Mouse (Mus musculus) frontal cortex, adult 2 months (tissue): ENCODE measurements at regions not wholly inside any gene's neighbourhood (a gene's known extent, or its start where the extent isn't known, plus 50 kb on each side); places are given as distances from the start of the nearest gene placed in this dataset.

ENCODE experiments used
- DNase-seq, 2 experiments: peaks; one replicate each; pipeline ENCODE4 v3.0.0; 2022; ENCODE audit warnings: low spot score in 1 of 2; ENCODE audit errors: extremely low spot score in 1 of 2

DNA sequence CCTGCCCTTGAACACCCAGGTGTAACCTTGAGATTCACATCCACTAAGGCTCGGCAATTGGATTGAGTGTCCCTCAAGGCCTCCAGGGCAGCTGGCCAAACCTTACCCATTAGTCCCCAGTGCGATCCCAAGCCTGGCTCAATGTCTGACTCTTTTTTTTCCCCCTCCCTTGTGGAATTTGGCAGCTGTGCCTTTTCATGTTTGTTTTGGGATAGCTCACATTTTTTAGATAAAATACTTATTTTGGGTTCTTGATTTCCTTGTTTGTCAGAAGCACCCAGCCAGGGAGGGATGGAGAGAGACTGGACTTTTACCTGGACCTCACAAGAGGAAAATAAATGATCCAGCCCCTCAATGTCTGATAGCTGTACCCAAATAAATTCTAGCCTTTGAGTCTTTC, 134.5 kb downstream of the Gm10295 start:
- no peak for DNase-seq

DNA sequence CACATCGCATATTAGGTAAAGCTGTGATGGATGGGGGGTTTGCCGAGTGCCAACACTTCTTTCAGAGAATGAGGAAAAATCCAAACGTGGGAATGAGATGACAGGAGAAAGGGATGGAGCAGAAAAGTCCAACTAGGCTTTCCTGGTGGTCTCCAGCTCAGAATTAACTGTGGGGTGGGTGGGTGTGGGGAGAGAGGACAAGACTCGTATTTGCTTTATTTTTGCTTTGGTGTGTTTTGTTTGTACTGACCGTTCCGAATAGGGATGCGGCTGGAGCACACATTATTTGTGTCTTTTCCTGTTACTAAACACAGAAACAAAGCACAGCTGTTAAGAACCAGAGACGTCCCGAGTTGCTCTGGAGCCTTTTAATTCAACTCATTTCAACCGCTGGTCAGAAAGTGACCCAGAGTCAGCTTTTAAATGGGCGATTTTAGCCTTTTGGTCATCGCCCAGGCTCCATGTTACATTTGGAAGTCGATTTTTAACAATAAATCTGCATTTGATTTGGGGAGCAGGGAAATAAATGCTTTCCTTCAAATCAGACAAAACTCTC, 136.7 kb downstream of the Gm10295 start:
- no peak for DNase-seq

DNA sequence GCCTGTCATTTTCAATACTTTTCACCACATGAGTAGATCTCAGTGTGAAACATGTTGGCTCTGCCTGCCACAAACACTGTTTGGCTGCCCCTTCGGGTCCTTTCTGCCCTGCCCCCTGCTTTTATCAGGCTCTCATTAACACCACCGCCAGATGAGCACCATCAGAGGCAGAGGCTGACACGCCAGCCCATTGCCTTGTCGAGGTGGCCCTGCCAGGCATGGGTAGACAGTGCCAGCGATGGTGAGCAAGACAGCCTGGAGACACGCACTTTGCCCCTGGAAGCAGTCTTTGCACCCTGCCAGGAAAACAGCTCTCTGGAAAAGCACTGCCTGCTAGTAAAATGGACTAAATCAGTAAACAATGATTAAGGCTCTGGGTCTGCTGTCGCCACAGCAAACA, 158.2 kb downstream of the Gm10295 start:
- no peak for DNase-seq

DNA sequence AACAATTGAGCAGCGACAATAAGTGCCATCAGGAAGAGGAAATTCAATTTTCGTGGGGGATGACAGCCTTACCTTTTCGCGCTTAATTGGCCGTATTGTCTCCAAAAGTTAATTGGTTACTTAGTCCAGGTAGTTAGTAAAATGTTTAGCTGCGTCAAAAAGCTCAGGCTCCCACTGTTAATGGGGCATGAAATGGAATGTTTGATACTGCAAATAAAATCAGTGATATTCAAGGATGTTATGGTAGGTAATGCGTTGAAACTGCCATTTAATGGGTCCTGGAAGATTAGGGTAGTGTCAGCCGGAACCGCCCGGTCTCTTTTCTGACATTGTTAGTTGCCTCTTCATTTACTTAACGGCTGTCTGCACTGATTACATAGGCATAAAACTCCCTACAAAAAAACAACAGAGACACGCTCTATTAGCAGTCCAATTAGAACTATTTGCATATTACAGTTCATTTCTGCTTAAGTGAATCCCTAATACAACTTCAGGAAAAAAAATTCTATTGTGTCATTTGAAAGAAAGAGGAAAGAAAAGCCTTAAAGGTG, 161.0 kb downstream of the Gm10295 start:
- DNase-seq = no peak

DNA sequence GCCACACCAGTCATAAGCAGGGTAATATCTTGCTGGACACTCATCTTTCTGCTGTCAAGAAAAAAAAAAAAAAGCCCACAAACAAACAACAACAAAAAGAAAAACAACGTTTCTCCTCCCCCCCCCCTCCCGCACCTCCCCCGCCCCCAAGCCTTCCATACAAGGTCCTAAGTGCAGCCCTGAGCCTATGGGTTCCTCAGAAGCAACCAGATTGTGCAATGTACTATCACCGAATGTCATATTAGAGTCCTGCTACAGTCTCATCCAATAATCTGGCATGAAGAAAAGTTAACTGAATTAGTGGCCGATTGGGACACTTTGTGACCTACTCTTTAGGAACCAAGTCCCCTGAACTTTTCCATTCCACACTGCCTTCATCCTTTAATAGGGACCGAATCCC, 161.5 kb downstream of the Gm10295 start:
- DNase-seq = no peak

DNA sequence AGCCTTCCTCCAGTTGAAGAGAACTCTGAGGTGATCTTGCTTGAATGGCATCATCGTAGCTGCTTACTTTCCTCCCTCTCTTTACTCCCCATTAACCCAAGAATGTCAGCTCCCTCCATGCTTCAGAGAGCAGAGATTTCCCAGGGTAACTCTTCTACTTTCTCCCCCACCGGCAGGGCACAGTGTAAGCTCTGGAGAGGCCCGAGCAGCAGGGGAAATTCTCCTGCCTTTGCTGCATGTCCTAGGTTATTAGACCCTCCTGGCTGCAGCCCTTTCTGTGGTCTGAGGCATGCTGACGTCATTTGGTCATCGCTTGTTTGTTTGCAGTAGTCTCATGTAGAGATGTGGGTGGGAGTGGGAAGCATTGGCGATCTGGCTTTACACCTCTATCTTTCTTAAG, 163.2 kb downstream of the Gm10295 start:
- DNase-seq = no peak

DNA sequence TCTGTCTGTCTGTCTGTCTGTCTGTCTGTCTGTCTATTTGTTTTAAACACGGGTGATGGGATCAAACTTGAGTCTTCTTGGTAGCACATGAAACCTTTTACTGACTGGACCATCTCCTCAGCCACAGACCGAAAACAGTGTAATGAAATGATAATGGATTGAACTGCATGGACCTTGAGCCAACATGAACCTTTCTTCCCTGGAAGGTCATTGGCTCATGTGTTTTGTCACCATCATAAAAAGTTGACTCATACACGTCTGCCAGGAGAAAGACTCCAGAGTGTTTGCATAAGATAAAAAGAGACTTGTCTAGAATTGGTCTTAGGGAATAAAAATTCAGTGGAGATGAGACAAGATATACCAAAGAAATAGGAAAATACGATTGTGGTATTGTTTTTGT, 176.4 kb downstream of the Gm10295 start:
- DNase-seq = no peak

DNA sequence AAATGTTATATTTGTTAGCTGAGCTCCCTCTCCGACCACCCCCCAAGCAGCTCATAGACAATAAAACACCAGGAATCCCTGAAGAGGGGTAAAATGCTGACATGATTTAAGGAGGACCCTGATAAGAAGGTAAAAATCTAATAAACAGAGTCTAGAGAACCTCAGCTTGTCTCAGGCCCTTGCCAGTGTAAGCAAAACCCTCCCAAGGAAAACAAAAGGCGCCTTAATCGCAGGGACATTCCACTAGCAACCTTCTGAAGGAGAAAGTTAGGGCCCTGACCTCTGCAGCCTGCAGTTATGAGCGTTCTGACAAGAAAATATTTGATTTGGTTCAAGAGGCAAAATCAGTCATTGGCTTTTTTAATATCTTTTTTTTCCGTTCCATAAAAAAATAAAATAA, 212.2 kb downstream of the Gm10295 start:
- no peak for DNase-seq

DNA sequence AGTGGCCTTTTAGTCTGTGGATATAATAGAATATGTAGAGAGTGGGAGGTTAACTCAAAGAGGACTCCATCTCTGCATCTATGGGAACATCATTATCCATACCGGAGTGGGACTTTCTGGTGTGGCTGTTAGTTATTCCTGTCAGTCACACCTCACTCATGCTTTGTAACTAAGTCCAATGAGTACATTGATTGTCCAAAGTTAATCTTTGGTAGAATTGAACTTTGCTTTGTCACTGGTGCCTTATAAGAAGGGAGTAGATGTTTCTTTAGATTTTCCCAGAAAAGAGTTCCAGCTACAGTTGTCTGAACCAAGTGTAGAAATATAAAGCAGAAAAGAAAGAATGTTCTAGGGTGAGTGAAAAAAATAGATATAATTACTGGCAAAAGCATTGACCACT, 221.3 kb downstream of the Gm10295 start:
- no peak for DNase-seq

DNA sequence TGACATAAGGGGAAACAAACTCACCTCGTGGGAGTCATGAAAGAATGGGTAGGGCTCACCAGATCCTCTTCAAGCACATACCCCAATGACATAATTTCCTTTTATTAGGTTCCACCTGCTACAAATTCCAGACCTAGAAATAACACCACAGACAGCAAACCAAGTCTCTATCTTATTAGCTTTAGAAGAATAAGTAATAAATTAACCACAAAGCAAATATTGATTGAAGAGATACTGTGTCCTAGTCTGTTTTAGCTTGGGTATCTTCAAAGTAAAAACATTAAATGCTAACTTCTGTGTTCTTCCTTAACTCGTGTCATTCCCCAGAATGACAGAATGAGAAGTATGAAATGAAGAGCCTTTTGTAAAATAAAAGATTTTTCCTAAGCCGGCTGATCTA, 222.4 kb downstream of the Gm10295 start:
- no peak for DNase-seq

DNA sequence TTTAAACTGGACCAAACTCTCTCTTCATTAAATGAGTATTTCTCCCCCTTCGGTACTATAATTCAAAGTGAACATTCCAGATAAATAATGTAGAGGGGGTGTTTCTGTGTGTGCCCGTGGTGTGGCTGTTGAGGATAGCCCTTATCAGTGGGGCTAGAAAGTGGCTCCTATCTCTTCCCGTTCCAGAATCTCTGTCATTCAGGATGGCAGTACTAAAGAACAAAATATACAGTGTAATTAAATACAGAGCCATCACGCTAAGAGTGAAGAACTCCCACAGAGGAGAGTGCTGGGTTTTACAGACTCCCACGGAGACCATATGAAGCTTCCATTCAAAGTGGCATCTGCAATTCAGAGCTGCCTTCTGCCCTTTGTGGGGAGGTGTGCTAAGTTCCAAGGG, 229.8 kb downstream of the Gm10295 start:
- peak in 1 of 2 experiments; percentile 2 for DNase-seq

DNA sequence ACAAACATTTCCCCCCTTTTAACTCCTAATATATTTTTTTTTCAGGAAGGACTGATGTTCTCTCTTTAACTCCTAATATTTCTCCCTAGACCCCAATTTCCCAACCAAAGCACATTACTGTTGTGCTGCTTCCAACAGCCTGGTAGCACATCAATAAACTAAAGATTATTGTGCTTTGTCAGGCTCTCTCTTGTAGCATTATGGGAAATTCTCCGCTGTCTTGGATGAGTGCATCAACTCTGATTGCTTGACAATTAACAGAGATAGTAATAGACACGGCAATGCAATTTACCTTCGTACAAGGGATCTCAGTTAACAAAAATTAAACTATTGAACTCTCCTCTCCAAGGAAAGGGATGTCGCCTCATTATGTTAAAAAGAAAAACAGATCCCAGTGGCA, 230.3 kb downstream of the Gm10295 start:
- no peak for DNase-seq

DNA sequence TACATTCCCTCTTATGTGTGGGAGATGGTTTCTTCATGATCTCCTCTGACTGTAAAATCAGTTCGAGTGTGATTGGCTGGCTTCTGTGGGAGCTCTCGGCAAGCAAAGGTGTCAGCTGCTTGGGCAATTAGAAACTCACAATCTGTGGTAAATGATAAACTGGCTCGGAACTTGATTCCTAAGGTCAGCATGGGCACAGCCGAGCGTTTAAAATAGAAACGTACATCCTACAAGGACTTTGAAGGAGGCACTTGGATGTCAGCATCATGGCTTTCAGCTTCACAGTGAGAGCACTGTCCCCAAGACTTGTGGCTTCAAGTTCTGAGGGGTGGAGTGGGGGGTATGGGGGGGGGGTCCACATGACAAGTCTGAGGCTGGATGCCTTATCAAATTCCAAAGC, 231.3 kb downstream of the Gm10295 start:
- DNase-seq = no peak

DNA sequence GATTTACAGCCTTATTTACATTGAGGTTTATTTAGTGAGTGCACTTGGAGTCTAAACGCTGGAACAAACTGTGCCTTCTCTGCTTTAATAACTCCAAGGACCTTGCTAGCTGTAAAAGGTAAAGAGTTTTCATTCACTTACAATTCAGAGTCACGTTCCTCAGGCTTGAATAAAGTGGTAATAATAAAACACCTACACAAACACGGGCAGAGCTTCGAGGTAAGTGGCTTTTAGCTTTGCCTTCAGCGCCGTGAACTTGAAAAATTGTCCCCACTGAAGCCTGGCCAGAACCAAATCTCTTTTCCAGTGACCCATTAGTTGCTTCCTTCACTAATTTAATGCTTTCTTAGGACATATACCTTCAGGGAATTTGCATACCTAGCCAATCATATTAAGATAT, 244.2 kb downstream of the Gm10295 start:
- DNase-seq = no peak

DNA sequence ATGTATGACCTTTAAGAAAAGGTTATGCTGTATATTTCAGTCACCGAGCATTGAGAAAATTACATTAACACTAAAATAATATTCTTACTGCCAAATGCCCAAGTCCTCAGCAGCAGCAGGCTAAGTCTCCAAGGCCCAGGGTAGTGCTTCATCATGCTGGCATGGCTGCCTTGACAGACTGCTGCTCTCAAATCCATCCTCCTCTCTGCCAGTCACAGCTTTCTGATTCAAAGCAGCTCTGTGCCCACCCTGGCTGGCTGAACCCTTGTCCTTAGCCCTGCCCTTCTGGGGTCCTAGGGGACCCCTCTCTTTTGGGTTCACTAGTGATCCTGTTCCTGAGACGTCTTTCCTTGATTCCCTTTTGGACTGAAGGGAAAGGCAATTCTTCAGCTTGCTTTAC, 251.0 kb downstream of the Gm10295 start:
- DNase-seq = no peak

DNA sequence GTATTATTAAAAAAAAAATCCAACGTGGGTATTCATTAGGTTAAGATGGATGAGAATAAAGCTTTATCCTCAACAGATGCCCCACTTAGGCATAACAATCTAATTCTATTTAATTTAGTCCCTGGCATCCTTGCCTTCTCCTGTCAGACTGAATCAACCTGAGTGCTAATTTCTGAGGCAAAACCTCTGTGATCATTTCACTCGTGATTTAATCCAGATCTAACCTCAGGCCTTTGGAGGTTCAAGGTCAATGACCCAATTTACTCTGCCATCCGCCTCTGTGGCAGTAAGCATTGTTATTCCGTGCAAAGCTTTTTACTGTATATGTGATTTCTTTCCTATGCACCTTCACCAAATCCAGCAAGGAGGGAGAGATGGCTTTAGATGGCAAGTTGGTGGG, 253.0 kb downstream of the Gm10295 start:
- DNase-seq = no peak

DNA sequence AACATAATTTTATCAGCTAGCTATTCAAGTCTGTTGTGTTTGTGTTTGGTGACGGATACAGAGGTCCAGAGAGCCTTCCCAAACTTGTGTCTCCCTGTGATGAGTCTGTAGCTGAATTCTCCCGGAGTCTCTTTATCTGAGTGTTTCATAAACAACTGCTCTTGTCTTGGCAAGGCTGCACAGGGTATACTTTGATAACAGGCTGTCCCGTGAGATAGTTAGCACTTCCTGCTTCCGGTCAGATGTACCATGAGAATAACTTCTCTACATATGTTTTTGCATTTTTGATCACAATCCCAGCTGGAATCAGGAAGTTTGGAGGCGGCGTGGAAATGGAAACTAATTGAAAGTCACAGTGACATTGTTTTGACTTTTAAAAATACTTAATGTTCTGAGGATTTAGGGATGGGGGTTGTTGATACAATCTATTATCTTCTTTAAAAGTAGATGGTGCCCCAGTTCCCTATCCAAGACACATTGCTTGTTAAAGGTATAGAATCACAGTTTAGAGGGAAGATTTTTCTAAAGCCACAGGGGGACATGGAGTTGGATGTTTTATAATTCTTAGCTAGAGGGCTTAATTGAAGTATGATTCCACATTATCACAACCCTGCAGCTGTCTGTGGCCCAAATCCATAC, 257.9 kb downstream of the Gm10295 start:
- DNase-seq = no peak

DNA sequence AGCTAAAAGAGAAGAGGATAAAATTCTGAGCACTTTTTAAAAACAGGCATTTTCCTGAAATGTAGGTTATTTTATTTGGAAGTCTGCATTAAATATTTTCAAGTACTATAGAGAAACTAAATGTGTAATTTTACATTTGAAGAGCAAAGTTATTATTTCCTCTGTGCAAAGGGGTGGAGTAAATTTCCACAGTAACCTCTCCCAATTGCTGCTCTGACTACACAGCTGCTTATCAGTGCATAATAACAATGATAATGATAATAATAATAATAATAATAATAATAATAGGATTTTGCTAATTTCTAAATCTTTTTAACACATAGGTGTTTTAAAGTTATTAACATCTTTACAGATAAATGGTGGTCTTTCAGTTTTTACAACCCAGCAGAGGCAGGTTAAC, 258.5 kb downstream of the Gm10295 start:
- DNase-seq = no peak

DNA sequence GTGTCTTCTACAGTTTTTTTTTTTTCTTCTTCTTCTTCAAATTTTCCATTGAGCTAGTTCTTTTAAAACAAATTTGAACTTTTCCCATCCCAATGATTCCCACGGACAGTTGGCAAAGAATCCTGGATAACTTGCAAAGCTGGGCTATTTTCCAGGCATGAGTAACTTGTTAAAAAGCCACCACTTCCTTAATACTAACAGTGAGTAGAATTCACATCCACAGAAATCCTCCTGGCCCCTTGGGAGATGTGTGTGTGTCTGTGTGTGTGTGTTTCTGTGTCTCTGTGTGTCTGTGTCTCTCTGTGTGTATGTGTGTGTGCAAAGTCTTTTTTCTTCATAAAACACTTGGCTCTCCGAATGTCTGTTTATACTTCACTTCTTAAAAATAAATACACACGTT, 259.0 kb downstream of the Gm10295 start:
- DNase-seq = peak in 1 of 2 experiments; percentile 1

DNA sequence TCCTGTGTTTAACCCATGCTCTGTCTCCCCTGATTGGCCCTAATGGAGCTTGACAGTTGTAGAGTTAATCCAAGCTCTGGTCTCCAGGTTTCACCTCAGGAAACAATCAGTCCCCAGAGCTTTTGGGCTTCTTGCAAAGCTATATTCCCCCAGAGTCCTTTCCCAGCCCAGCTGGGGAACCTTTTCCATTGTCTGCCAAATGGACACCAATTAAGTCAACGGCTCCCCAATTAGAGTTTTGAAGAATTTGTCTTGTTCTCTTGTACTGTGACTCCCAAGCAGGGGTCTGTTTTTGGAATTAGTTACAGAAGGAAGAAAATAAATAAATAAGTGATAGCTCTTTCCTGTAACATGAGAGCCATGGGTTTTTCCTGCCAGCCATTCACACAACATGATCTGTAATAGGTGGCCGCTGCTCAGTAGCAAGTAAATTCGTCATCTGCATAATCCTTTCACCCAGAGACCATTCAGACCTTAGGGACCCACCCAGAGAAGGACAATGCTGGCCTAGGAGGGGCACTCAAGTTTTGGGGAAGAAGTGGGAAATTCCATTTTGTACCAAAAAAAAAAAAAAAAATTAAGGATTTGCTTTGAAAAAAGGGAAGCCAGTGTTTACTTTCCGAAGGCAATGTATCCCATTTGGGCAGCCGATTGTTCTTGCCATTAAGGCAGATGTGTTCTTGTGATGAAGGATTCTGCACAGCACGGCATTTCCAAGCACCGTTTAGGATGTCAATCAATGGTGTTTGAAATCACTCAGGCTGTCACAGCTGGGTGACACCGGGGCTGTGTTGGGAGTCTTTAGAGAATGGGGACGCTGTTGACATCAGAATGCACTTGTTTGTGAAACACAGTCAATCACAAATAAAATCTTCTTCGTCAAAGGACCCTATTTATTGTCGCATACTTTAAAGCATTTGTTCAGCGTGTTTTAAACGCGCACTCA, 286.6 kb downstream of the Gm10295 start:
- DNase-seq = no peak

DNA sequence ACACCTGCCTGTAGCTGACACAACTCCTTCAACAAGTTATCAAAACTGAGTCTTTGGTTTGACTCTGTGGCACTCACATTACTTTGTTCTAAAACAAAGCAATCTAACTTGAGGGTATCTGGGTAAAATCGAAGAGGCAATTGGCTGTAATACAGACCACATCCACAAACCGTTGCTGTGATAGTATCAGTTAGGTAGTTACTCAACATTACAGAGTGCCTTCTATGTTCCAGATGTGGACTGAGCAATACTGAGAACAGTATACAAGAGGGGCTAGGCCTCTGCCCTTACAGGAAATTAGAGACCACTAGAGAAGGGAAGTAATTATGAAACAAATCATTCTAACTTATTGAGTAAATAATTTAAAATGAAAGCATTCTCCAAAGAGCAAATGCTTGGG, 300.5 kb downstream of the Gm10295 start:
- DNase-seq = no peak

DNA sequence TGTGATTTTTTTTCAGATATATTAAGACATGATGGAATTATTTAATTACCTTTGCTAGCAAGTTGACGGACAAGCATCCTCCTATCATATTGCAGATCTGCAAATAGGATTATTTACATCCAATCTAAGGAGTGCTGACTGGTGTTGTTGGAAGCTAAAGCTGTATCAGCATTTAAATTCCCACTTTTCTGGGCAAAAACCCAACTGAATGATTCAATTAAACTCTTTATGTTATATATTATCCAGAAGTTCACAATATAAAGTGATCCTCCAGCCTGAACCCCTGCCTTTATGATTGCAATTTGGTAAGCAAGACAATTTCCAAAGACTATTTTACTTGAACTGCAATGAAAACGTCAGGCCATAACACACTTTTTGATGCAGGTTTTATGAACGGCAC, 304.1 kb downstream of the Gm10295 start:
- no peak for DNase-seq
